Mouse (Mus musculus) gastrocnemius, postnatal 14 days (tissue): Measurements from ENCODE around the gene Dapk1. TPM values are rescaled to one million over a fixed set of nuclear protein-coding genes. Genes with fewer than 3 reads are reported as not detected.
A peak's percentile ranks its signal among the peaks of the same experiment; 100 is the strongest.

Source experiments
- DNase-seq: peaks from one replicate; pipeline ENCODE4 v3.0.0; 2021; ENCODE audit warnings: mixed read lengths
- intact Hi-C: fragments of 180-260 bp; cut with DNase I; formaldehyde crosslinking; loops from one replicate; pipeline ENCODE4 v1.15.1; 2025; ENCODE audit warnings: low total_unique reads
- total RNA-seq, 2 experiments: library from RNA; stranded (reverse); gene quantifications; 2 replicates each; pipeline ENCODE4 v1.2.3; 2021

Gene Dapk1
- total RNA-seq, 2 experiments from 2014 or later, result 12.4 to 13.8 TPM

DNA sequence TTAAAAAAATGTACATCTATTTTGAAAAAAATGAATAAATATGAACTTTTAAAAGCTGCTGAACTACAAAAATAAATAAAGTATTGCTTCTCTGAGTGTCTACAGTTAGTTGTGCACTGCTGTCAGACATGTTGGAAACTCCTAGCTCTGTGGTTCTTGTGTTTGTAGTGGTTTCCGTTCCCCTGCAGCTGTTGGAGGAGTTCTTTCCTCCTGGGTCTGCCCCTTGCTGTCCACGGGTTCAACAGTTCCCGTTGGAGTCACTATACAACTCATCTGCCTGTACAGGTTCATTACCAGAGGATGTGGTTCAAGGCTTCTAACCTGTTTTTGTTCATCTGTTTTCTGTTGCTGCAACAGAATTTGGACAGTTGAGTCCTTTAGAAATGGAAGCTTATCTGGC, 10.4 kb downstream of the Dapk1 start:
- DNase-seq, result no peak
- intact Hi-C loops, result no loop called here

GRCm38 (mm10) chr13:60614154-60614553, 12.4 kb downstream of the Dapk1 start:
- no peak for DNase-seq
- intact Hi-C loops, result no loop called here

GRCm38 (mm10) chr13:60615057-60615650, 13.4 kb downstream of the Dapk1 start:
- DNase-seq, result no peak
- intact Hi-C loops, result no loop called here

- intact Hi-C loops, result no loop called here
- no peak for DNase-seq
Observed at GRCm38 (mm10) chr13:60616036-60616435, 14.3 kb downstream of the Dapk1 start.

DNA sequence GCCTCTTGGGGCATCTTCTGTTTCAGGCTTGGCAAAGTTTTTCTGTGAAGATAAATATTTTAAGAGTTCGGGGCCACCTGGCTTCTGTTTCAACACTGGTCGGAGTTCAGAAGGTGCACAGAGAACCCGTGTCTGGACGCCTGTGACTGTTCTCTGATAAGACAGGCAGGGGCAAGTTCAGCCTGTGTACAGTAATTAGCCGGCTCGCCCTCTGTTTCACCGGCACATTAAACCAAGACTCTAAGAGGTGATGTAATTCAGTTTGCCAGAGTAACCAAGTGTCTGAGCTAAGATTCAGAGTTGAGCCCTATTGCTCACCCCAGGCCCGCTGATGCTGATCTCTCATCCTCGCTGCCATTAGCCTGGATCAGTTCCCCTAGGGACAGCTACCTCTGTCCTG, 16.5 kb downstream of the Dapk1 start:
- intact Hi-C loops, result no loop called here
- no peak for DNase-seq

DNA sequence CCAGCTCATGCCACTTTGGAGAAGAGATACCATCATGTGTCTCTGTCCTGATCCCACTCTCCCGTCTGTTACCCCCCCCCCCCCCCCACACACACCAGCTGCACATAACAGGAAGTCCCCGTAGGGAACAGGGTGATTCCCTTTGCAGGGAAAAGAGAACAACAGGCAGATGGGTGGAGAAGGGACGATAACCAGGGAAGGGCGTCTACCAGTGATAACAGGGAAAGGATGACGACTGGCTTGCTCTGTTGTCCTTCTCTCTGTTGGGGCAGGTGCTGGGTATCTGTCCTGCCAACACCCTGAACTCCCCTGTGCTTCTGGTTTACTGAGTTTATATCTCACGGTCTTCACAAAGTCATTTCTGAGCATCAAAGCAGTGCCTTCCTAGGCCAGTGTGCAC, 18.0 kb downstream of the Dapk1 start:
- intact Hi-C loops, result no loop called here
- no peak for DNase-seq

DNA sequence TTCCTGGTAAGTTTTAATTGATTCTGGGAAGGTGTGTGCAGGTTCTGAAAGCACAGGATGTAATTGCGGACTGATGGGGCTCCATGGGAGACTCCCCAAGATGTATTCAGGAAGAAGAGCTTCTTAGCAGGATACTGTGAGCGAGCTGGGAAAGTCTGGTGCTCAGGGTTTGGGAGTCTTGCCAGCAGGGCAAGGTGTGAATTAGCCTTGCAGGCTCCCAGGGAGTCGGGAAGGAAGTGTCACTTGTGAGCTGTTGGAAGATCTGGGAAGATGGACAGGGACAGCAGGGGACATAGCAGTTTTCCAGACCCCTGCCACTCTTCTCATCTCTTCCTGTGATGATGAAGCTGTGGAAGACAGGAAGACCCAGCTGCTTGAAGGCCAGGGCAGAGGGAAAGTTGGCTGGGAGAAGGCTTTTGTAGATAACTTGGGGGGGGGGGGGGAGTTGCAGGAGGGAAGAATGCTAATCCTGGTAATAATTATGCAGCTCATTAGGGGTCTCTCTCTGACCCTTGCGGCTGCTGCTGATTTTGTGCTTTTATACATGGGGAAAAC, 19.7 kb downstream of the Dapk1 start:
- intact Hi-C loops, result no loop called here
- DNase-seq, result no peak

DNA sequence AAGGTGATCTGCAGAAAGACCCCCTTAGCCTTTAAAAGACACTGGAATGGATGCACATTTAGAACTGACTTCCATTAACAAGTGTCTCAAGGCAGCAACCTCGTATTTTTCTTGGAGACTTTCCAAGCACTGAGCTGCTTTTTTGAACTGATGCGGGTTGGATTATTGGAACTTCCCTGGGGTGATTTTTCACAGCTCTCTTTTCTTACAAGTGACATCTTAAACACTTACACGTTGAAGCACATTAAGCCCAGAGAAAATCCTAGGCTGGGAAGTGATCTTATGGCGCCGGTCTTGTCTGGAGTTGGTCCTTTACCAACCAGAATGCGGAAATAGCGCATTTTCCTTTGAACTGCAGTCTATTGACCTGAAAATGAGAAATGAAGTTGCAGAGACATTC, 23.8 kb downstream of the Dapk1 start:
- intact Hi-C loops, result no loop called here
- no peak for DNase-seq

DNA sequence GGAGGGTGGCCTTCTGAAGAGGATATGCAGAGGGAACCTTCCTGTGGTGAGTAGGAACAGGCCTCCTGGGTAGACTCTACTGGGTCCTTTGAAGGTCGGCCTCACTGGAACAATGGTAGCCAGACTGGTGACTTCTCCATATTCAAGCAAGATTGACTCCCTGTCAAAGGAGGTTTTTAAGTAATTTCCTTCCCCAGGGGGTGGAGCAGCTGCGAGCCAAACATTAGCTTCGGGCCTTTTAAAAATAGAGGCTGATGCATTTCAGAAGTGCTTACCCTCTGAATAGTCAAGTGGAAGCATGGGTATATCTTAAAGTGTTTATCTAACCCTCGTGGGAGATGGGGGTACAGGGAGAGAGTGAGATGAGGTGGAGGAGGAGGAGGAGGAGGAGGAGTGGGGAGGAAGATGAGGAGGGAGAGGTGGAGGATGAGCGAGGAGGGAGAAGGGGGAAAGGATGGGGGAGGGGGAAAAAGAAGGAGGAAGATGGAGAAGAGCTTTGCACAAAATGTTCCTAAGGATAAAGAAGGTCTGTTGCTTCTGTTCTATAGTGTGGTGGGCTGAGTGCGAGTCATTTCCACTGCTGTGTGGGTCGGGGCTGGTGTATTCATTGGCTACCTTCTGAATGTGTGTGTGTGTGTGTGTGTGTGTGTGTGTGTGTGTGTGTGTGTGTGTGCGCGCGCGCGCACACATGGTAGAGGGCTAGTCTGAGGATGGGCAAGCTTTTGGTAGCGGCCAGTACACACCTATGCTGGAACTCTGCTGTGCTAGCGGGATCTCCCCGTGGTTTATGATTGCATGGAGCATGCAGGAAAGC, 26.3 kb downstream of the Dapk1 start:
- intact Hi-C loops, result no loop called here
- no peak for DNase-seq

- DNase-seq, result no peak
- intact Hi-C loops, result no loop called here
Observed at GRCm38 (mm10) chr13:60628657-60628950, 26.9 kb downstream of the Dapk1 start.

- intact Hi-C loops, result no loop called here
- DNase-seq, result no peak
Observed at GRCm38 (mm10) chr13:60629419-60629818, 27.7 kb downstream of the Dapk1 start.

DNA sequence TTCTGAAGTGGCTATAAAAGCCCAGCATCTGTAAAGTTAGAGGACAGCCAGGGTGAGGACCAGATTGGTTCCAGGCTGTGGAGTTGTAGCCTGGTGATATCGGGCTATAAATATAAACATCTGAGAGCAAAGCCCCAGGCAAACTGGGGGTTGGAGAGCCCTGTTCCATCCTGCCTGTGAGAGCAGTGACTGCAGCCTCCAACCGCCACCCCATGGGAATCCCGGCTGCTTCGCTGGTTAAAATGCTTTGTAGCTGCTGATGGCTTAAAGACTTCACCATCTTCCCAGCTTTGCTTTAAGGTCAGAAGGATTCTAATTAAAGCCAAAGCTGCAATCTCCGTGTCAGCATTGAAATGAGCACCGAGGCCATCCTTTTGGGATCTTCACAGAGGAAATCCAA, 32.2 kb downstream of the Dapk1 start:
- DNase-seq, result peak; percentile 27
- intact Hi-C loops, result no loop called here

DNA sequence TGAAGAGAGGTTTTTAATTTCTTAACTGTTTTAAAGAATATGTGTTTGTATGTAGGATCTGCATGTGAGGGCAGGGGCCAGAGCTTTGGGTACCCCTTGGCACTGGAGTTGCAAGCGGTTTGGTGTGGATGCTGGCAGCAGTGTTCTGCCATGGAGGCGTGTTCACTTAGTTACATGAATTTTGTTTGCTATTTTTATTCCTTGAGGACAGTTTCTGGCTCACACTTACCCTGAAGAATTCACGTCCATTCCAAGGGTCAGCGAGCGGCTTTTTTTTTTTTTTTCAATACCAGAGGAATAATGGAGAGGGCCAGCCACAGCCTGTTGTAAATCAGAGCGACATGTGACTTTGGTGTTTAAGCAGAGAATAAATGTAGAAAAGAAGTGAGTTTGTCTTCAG, 33.9 kb downstream of the Dapk1 start:
- DNase-seq, result no peak
- intact Hi-C loops, result no loop called here

GRCm38 (mm10) chr13:60639482-60640055, 37.8 kb downstream of the Dapk1 start:
- intact Hi-C loops, result no loop called here
- no peak for DNase-seq

- intact Hi-C loops, result no loop called here
Observed at GRCm38 (mm10) chr13:60640420-60640819, 38.7 kb downstream of the Dapk1 start.

GRCm38 (mm10) chr13:60644457-60644889, 42.7 kb downstream of the Dapk1 start:
- intact Hi-C loops, result no loop called here
- DNase-seq, result no peak

More at GRCm38 (mm10) chr13:60640420-60640819, 38.7 kb downstream of the Dapk1 start:
- no peak for DNase-seq

GRCm38 (mm10) chr13:60646791-60647190, 45.0 kb downstream of the Dapk1 start:
- DNase-seq, result no peak
- intact Hi-C loops, result no loop called here

GRCm38 (mm10) chr13:60648350-60648749, 46.6 kb downstream of the Dapk1 start:
- intact Hi-C loops, result no loop called here
- DNase-seq, result no peak

DNA sequence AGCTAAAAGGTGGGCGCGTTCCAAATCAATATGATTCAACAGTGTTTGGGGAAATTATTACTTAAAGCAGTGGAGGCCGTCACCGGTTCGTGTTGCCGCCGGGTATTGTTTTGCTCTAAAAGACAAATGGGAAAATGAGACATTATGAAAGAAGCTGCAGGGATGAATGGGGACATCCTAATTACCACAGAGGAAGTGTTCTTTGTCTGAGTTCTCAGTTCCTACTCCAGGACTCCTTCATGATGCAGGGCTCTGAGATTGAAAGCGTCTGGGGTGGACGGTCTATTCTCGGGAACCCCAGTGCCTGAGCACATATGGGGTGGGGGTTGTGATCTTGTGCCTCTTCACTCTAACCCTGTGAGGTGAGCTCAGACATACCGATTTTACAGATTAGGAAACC, 48.3 kb downstream of the Dapk1 start:
- DNase-seq, result no peak
- intact Hi-C loops, result no loop called here

DNA sequence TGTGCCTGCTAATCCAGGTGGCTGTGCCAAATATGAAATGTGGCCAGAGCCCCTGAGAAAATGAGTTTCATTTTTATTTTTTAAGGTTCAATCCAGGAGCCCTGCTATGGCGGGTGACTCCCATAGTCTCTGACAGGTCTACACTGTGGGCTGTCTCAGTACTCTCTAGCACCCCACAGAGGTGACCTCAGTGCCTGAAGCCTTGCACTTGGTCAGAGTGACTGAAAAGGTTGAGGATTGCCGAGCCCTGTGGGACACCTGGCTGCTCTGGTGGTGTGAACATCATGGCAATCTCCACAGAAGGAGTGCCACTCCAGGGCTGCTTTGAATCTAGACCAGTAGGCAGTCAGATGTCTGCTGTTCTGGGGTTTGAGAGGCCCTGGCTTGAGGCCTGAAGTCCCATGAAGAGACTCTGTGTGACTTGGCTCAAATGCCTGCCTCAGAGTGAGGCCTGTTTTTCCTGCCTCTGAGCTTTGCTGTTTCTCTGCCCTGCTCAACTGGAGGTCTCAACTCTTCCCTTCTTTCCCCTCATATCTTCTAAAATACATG, 52.3 kb downstream of the Dapk1 start:
- intact Hi-C loops, result no loop called here
- no peak for DNase-seq

- DNase-seq, result no peak
- intact Hi-C loops, result no loop called here
Observed at GRCm38 (mm10) chr13:60655246-60655645, 53.5 kb downstream of the Dapk1 start.
